Mouse (Mus musculus): ENCODE data around the gene Nup93. TPM values are rescaled to one million over a fixed set of nuclear protein-coding genes. Genes with fewer than 3 reads are reported as not detected.
A peak's percentile ranks its signal among the peaks of the same experiment; 100 is the strongest.

The Nup93 gene
- polyA plus RNA-seq, 1 experiment from 2014 or later = 106 TPM

- 95% methylated on average over 2 of the region's 2 CpGs for WGBS
- ATAC-seq (replicated peaks; ENCODE audit: low FRiP score) (no peak), DNase-seq (ENCODE audit: low spot score) (no peak)
- Histone ChIP-seq H3K9me3 (ENCODE audit: control insufficient read depth, low read length) (no peaks in the 10 kb centered on the region), H3K4me2 (no peak overlapping the region), H3K4me3 (ENCODE audit: low read depth, low read length) (no peak overlapping the region), H3K4me1 (replicated peaks; ENCODE audit: control insufficient read depth, insufficient read depth, low read length) (no peaks in the 10 kb centered on the region), H3K27ac (ENCODE audit: low read depth, low read length) (no peak overlapping the region), H3K27me3 (replicated peaks; ENCODE audit: control insufficient read depth, insufficient read depth, low read length) (no peaks in the 10 kb centered on the region), H3K36me3 (ENCODE audit: control insufficient read depth, insufficient read depth, low read length) (peaks cover 3% of the 10 kb centered on the region; the same call in 1 of the 2 replicates), H3K9ac (ENCODE audit: low read depth, low read length) (no peak overlapping the region)
Observed at GRCm38 (mm10) chr8:94314069-94314468, 99.7 kb downstream of the Nup93 start.

DNA sequence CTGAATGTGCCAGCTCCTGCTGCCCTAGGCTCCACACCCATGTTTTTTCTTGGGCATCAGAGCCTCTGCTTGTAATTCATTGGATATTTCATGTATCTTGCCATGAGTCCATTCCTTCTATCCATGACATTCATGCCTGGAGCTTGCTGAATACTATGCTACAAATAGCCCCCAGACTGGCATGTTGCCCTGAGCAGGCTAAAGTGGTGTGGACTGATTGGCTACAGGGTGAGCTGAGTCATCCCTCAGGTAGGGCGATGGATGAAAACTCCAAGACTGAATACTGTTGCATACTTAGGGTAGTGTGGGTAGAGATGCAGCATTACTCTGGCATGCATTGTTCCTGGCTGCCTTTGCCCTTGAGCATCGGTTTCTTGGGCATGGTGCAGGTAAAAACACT lies 102.9 kb downstream of the Nup93 start:
- Histone ChIP-seq H3K36me3 (ENCODE audit: control insufficient read depth, insufficient read depth, low read length) (peaks cover under 1% of the 10 kb centered on the region; the same call in 1 of the 2 replicates), H3K4me2 (no peak overlapping the region), H3K9me3 (ENCODE audit: control insufficient read depth, low read length) (no peaks in the 10 kb centered on the region), H3K4me3 (ENCODE audit: low read depth, low read length) (no peak overlapping the region), H3K4me1 (replicated peaks; ENCODE audit: control insufficient read depth, insufficient read depth, low read length) (no peaks in the 10 kb centered on the region), H3K9ac (ENCODE audit: low read depth, low read length) (no peak overlapping the region), H3K27me3 (replicated peaks; ENCODE audit: control insufficient read depth, insufficient read depth, low read length) (no peaks in the 10 kb centered on the region), H3K27ac (ENCODE audit: low read depth, low read length) (no peak overlapping the region)
- no peak for DNase-seq (ENCODE audit: low spot score)
- no peak for ATAC-seq (replicated peaks; ENCODE audit: low FRiP score)
- WGBS = 94% methylated on average over 2 of the region's 2 CpGs

GRCm38 (mm10) chr8:94317691-94318090 lies 103.3 kb downstream of the Nup93 start:
- WGBS = 95% methylated on average over 2 of the region's 2 CpGs
- ATAC-seq (replicated peaks; ENCODE audit: low FRiP score) (no peak), DNase-seq (ENCODE audit: low spot score) (no peak)
- Histone ChIP-seq H3K4me3 (ENCODE audit: low read depth, low read length) (no peak overlapping the region), H3K4me1 (replicated peaks; ENCODE audit: control insufficient read depth, insufficient read depth, low read length) (no peaks in the 10 kb centered on the region), H3K9ac (ENCODE audit: low read depth, low read length) (no peak overlapping the region), H3K9me3 (ENCODE audit: control insufficient read depth, low read length) (no peaks in the 10 kb centered on the region), H3K36me3 (ENCODE audit: control insufficient read depth, insufficient read depth, low read length) (no peaks in the 10 kb centered on the region), H3K4me2 (no peak overlapping the region), H3K27ac (ENCODE audit: low read depth, low read length) (no peak overlapping the region), H3K27me3 (replicated peaks; ENCODE audit: control insufficient read depth, insufficient read depth, low read length) (no peaks in the 10 kb centered on the region)

- no peaks in the 10 kb centered on the region for H3K9me3 ChIP-seq (ENCODE audit: control insufficient read depth, low read length)
- H3K27ac ChIP-seq (ENCODE audit: low read depth, low read length) = no peak overlapping the region
- H3K36me3 ChIP-seq (ENCODE audit: control insufficient read depth, insufficient read depth, low read length) = no peaks in the 10 kb centered on the region
- H3K4me2 ChIP-seq = no peak overlapping the region
- H3K9ac ChIP-seq (ENCODE audit: low read depth, low read length) = no peak overlapping the region
- H3K27me3 ChIP-seq (replicated peaks; ENCODE audit: control insufficient read depth, insufficient read depth, low read length) = no peaks in the 10 kb centered on the region
- H3K4me1 ChIP-seq (replicated peaks; ENCODE audit: control insufficient read depth, insufficient read depth, low read length) = no peaks in the 10 kb centered on the region; the same call in 1 of the 2 replicates
- no peak for DNase-seq (ENCODE audit: low spot score)
- WGBS = 72% methylated on average over 2 of the region's 2 CpGs
- H3K4me3 ChIP-seq (ENCODE audit: low read depth, low read length) = no peak overlapping the region
- no peak for ATAC-seq (replicated peaks; ENCODE audit: low FRiP score)
Observed at GRCm38 (mm10) chr8:94320036-94320435, 105.7 kb downstream of the Nup93 start.

DNA sequence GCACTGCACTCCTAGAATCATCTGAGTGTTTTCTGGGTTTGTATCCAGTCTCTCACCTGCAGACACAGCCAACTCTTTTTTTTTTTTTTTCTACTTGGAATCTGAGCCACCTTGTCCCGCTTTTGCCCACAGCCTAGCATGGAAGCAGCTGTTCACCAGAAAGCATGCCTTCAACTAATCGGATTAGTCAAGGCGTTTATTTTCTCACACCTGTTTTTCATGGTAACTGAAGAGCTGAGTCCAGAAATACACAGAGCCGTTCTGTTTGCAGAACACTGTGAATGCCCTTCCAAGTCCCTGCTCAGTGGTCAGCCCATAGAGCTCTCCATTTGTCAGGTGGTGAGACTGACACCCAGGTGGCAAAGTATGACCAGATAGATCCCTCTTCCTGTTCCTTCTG lies 107.7 kb downstream of the Nup93 start:
- Histone ChIP-seq H3K27me3 (replicated peaks; ENCODE audit: control insufficient read depth, insufficient read depth, low read length) (no peaks in the 10 kb centered on the region), H3K36me3 (ENCODE audit: control insufficient read depth, insufficient read depth, low read length) (no peaks in the 10 kb centered on the region), H3K9ac (ENCODE audit: low read depth, low read length) (no peak overlapping the region), H3K27ac (ENCODE audit: low read depth, low read length) (no peak overlapping the region), H3K4me1 (replicated peaks; ENCODE audit: control insufficient read depth, insufficient read depth, low read length) (no peaks in the 10 kb centered on the region; the same call in 1 of the 2 replicates), H3K9me3 (ENCODE audit: control insufficient read depth, low read length) (no peaks in the 10 kb centered on the region), H3K4me2 (no peak overlapping the region), H3K4me3 (ENCODE audit: low read depth, low read length) (no peak overlapping the region)
- ATAC-seq (replicated peaks; ENCODE audit: low FRiP score) (no peak), DNase-seq (ENCODE audit: low spot score) (no peak)
- WGBS = 87% methylated on average over 4 of the region's 4 CpGs

DNA sequence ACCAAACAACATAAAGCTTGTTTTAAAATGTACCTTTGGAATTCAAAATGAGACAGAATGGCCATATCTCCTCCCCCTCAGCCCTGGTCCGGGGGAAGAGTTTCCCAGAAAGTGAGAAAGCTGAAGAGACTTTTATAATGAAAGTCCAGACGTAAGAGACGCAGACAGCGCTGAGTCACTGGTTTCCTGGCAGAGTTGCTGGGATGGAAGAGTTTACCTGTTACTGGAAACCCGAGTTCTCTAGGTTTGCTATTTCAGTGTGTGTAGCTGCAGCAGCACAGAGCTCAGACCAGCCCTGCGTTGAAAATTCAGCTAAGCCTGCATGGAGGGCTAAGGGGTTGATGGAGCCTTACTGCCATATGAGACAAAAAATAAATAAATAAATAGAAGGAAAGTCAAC lies 108.7 kb downstream of the Nup93 start:
- no peak overlapping the region for H3K9ac ChIP-seq (ENCODE audit: low read depth, low read length)
- H3K27ac ChIP-seq (ENCODE audit: low read depth, low read length) = no peak overlapping the region
- H3K36me3 ChIP-seq (ENCODE audit: control insufficient read depth, insufficient read depth, low read length) = no peaks in the 10 kb centered on the region
- H3K27me3 ChIP-seq (replicated peaks; ENCODE audit: control insufficient read depth, insufficient read depth, low read length) = no peaks in the 10 kb centered on the region
- WGBS = 75% methylated on average over 6 of the region's 6 CpGs
- no peaks in the 10 kb centered on the region; the same call in 1 of the 2 replicates for H3K4me1 ChIP-seq (replicated peaks; ENCODE audit: control insufficient read depth, insufficient read depth, low read length)
- no peak overlapping the region for H3K4me2 ChIP-seq
- no peak for DNase-seq (ENCODE audit: low spot score)
- ATAC-seq (replicated peaks; ENCODE audit: low FRiP score) = no peak
- H3K9me3 ChIP-seq (ENCODE audit: control insufficient read depth, low read length) = no peaks in the 10 kb centered on the region
- H3K4me3 ChIP-seq (ENCODE audit: low read depth, low read length) = no peak overlapping the region

- no peak for DNase-seq (ENCODE audit: low spot score)
- H3K9ac ChIP-seq (ENCODE audit: low read depth, low read length) = no peak overlapping the region
- no peak overlapping the region for H3K4me3 ChIP-seq (ENCODE audit: low read depth, low read length)
- 53% methylated on average over 12 of the region's 12 CpGs for WGBS
- no peak overlapping the region for H3K4me2 ChIP-seq
- no peaks in the 10 kb centered on the region; the same call in 1 of the 2 replicates for H3K27me3 ChIP-seq (replicated peaks; ENCODE audit: control insufficient read depth, insufficient read depth, low read length)
- ATAC-seq (replicated peaks; ENCODE audit: low FRiP score) = 0 out of 2 replicates have a peak, but pooled peaks have one; percentile 10
- H3K36me3 ChIP-seq (ENCODE audit: control insufficient read depth, insufficient read depth, low read length) = no peaks in the 10 kb centered on the region
- H3K9me3 ChIP-seq (ENCODE audit: control insufficient read depth, low read length) = no peaks in the 10 kb centered on the region
- no peak overlapping the region for H3K27ac ChIP-seq (ENCODE audit: low read depth, low read length)
- no peaks in the 10 kb centered on the region; the same call in 1 of the 2 replicates for H3K4me1 ChIP-seq (replicated peaks; ENCODE audit: control insufficient read depth, insufficient read depth, low read length)
Observed at GRCm38 (mm10) chr8:94324071-94324470, 109.7 kb downstream of the Nup93 start.

DNA sequence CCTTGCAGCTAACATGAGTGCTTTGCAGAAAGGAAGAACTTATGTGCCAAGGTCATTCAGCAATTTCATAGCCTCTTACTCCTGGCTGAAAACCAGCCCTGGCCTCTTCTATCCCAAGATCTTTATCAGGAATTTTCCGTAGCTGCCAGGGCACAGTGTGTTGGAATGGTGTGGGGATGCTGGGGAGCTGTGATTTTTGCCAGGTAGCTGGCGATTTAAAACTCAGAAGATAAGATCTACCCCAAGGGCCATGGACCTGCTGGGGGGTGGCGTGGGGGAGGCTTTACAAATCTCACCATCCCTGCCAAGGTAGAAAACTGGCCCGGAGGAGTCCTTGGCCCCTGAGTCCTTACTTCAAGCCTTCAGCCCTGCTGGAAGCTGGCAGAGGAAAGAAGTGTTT lies 111.7 kb downstream of the Nup93 start:
- Histone ChIP-seq H3K9me3 (ENCODE audit: control insufficient read depth, low read length) (no peaks in the 10 kb centered on the region), H3K4me3 (ENCODE audit: low read depth, low read length) (no peak overlapping the region), H3K27ac (ENCODE audit: low read depth, low read length) (no peak overlapping the region), H3K4me2 (no peak overlapping the region), H3K4me1 (replicated peaks; ENCODE audit: control insufficient read depth, insufficient read depth, low read length) (no peaks in the 10 kb centered on the region; the same call in 1 of the 2 replicates), H3K9ac (ENCODE audit: low read depth, low read length) (no peak overlapping the region), H3K27me3 (replicated peaks; ENCODE audit: control insufficient read depth, insufficient read depth, low read length) (no peaks in the 10 kb centered on the region; the same call in 1 of the 2 replicates), H3K36me3 (ENCODE audit: control insufficient read depth, insufficient read depth, low read length) (no peaks in the 10 kb centered on the region)
- WGBS = 54% methylated on average over 4 of the region's 4 CpGs
- DNase-seq (ENCODE audit: low spot score) = no peak
- no peak for ATAC-seq (replicated peaks; ENCODE audit: low FRiP score)

- 78% methylated on average over 21 of the region's 21 CpGs for WGBS
- Histone ChIP-seq H3K27ac (ENCODE audit: low read depth, low read length) (no peak within 1 kb of the TSS), H3K36me3 (ENCODE audit: control insufficient read depth, insufficient read depth, low read length) (no peaks in the 10 kb centered on the region), H3K9ac (ENCODE audit: low read depth, low read length) (no peak within 1 kb of the TSS), H3K4me1 (replicated peaks; ENCODE audit: control insufficient read depth, insufficient read depth, low read length) (no peaks in the 10 kb centered on the region; the same call in 1 of the 2 replicates), H3K4me2 (no peak within 1 kb of the TSS), H3K4me3 (ENCODE audit: low read depth, low read length) (no peak within 1 kb of the TSS), H3K27me3 (replicated peaks; ENCODE audit: control insufficient read depth, insufficient read depth, low read length) (peaks cover 5% of the 10 kb centered on the region), H3K9me3 (ENCODE audit: control insufficient read depth, low read length) (no peaks in the 10 kb centered on the region)
- ATAC-seq (replicated peaks; ENCODE audit: low FRiP score) (no peak), DNase-seq (ENCODE audit: low spot score) (no peak)
Observed at GRCm38 (mm10) chr8:94328932-94329728, 114.8 kb downstream of the Nup93 start, which contains the start of gene Slc12a3. Gene Slc12a3 (plus strand): TSS chr8:94329201.
